Mouse (Mus musculus): ENCODE results near the gene Fhod1. TPM values are rescaled to one million over a fixed set of nuclear protein-coding genes. Genes with fewer than 3 reads are reported as not detected.

Fhod1 gene
- total and polyA plus RNA-seq, 3 experiments, result 0.81 to 8.1 (median 3.1) TPM

DNA sequence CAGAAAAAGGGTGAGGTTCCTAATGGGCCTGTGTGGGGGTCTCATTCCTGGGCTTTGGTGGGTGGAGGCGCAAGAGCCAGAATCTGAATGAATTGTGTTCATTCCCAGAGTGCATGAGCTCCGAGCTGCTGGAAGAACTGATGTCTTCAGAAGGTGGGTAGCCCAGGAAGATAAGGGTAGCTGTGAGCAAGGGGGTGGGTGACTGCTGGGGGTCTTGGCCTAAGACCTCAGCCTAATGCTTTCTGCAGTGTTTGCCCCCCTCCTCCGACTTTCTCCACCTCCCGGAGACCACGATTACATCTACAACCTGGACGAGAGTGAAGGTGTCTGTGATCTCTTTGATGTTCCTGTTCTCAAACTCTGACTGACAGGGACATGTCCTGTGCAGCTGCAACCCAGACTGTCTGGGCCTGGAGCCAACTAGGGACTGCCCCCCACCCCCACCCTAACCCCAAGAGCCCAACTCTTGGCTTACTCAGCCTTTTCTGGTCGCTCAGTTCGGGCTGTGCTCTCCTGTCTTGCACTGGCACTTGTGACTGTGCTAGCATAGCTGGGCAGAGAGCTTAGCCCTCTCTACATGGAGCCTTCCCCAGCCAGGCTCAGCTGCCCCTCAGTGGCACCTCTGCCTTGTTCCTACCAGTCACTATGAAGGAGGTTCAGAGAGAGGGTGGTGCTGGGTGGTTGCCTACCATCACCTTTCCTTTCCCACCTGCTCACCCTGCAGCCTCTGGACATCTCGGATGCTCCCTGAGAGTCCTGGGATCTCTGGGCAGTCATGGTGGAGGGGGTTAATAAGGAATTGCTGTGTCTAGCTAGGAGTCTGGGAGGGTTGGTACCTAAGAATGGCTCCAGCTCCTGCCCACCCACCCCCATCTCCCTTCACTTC lies 43.2 kb downstream of the Fhod1 start:
- in situ Hi-C loops (cut with MboI; ENCODE audit: low pct_ligation_motif_present, low pct_unique_long_range_greater_than_20kb, low sequenced_read_pairs), result no loop called here
- peaks cover 8% of the 10 kb centered on the region for H3K79me2 ChIP-seq (replicated peaks; ENCODE audit: control insufficient read depth, extremely low read depth, insufficient read depth, poor library complexity, severe bottlenecking)
- TF ChIP-seq GABPA (IDR thresholded peaks at IDR 0.05; ENCODE audit: insufficient replicate concordance, low read depth, low read length), result no peak
- TF ChIP-seq POLR2AphosphoS2 (IDR thresholded peaks at IDR 0.05; ENCODE audit: low read depth, low read length), result 0 out of 2 replicates have a peak, but pooled peaks have one; percentile 44
- peak; percentile 89 for TF ChIP-seq ZMIZ1 (IDR thresholded peaks at IDR 0.05; ENCODE audit: low read depth, low read length)
- no peak for TF ChIP-seq EP300 (IDR thresholded peaks at IDR 0.05; ENCODE audit: low read length)
- TF ChIP-seq PAX5 (IDR thresholded peaks at IDR 0.05; ENCODE audit: low read length), result no peak
- peak overlapping the region in 1 of 3 experiments; percentile 18 for H3K4me3 ChIP-seq (replicated peaks in 1 of 3; ENCODE audit: low read depth in 2 of 3, low read length in 2 of 3, poor library complexity in 1 of 3)
- peak overlapping the region; percentile 61; the same call in 1 of the 2 replicates for H3K27ac ChIP-seq (ENCODE audit: insufficient read depth, low read depth)
- no peak for DNase-seq (ENCODE audit: extremely low read depth)
- H3K4me2 ChIP-seq (ENCODE audit: insufficient read depth, low read depth, poor library complexity, severe bottlenecking), result no peak overlapping the region
- no peak overlapping the region for H3K9ac ChIP-seq (ENCODE audit: insufficient read depth, low read depth)
- peaks cover 88 to 97% of the 10 kb centered on the region in 2 experiments for H3K36me3 ChIP-seq (replicated peaks in 1 of 2; ENCODE audit: control insufficient read depth in 1 of 2, insufficient read depth in 1 of 2, low read length in 1 of 2)
- no peaks in the 10 kb centered on the region for H3K9me3 ChIP-seq (replicated peaks; ENCODE audit: low read length)
- no peaks in the 10 kb centered on the region for H3K27me3 ChIP-seq (replicated peaks)
- H3K4me1 ChIP-seq (ENCODE audit: control insufficient read depth in 1 of 2, insufficient read depth in 2 of 2), result peaks cover 4 to 63% of the 10 kb centered on the region in 2 experiments
- dilution Hi-C loops (cut with MboI; ENCODE audit: extremely low pct_ligation_motif_present, extremely low pct_unique_long_range_greater_than_20kb, low sequenced_read_pairs), result no loop called here

DNA sequence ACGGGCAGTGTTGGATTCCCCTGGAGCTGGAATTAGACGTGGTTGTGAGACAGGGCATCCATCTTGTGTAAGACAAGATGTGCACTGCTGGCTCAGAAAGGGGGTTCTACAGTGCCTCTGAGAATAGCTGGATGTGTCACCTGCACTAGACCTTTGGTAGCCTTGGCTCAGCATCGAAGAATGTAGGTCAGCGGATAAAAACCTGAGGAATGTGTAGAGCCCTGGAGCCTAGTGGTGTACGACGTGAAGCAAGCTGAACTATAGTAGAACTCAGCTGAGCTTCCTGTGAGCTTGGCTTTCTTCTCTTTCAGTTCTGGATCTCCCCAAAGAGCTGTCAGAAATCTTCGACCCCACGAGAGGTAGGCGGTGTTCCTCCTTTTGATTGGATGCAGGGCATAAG lies 43.9 kb downstream of the Fhod1 start:
- H3K9ac ChIP-seq (ENCODE audit: insufficient read depth, low read depth), result no peak overlapping the region
- peaks cover 81 to 95% of the 10 kb centered on the region in 2 experiments for H3K36me3 ChIP-seq (replicated peaks in 1 of 2; ENCODE audit: control insufficient read depth in 1 of 2, insufficient read depth in 1 of 2, low read length in 1 of 2)
- no peak overlapping the region for H3K27ac ChIP-seq (ENCODE audit: insufficient read depth, low read depth)
- in situ Hi-C loops (cut with MboI; ENCODE audit: low pct_ligation_motif_present, low pct_unique_long_range_greater_than_20kb, low sequenced_read_pairs) (no loop called here), dilution Hi-C loops (cut with MboI; ENCODE audit: extremely low pct_ligation_motif_present, extremely low pct_unique_long_range_greater_than_20kb, low sequenced_read_pairs) (no loop called here)
- peaks cover 4 to 70% of the 10 kb centered on the region in 2 experiments for H3K4me1 ChIP-seq (ENCODE audit: control insufficient read depth in 1 of 2, insufficient read depth in 2 of 2)
- no peak overlapping the region for H3K4me3 ChIP-seq (replicated peaks in 1 of 3; ENCODE audit: low read depth in 2 of 3, low read length in 2 of 3, poor library complexity in 1 of 3)
- no peak for DNase-seq (ENCODE audit: extremely low read depth)
- H3K79me2 ChIP-seq (replicated peaks; ENCODE audit: control insufficient read depth, extremely low read depth, insufficient read depth, poor library complexity, severe bottlenecking), result peaks cover 13% of the 10 kb centered on the region
- no peak overlapping the region for H3K4me2 ChIP-seq (ENCODE audit: insufficient read depth, low read depth, poor library complexity, severe bottlenecking)
- TF ChIP-seq MEF2A (IDR thresholded peaks at IDR 0.05; ENCODE audit: borderline replicate concordance, low read depth, low read length) (no peak), MXI1 (IDR thresholded peaks at IDR 0.05; ENCODE audit: low read depth, low read length) (no peak), SMC3 (IDR thresholded peaks at IDR 0.05; ENCODE audit: low read depth, low read length) (no peak), PAX5 (IDR thresholded peaks at IDR 0.05; ENCODE audit: low read length) (no peak), RCOR1 (conservative IDR thresholded peaks at IDR 0.05; ENCODE audit: low read depth, low read length) (no peak), TBP (conservative IDR thresholded peaks at IDR 0.05; ENCODE audit: low read depth, low read length) (no peak), EP300 (IDR thresholded peaks at IDR 0.05; ENCODE audit: low read length) (no peak), TCF12 (IDR thresholded peaks at IDR 0.05; ENCODE audit: low read depth, low read length) (no peak), E2F4 (IDR thresholded peaks at IDR 0.05; ENCODE audit: insufficient replicate concordance, low read depth, low read length) (no peak), POLR2A (IDR thresholded peaks at IDR 0.05; ENCODE audit: low read depth, low read length) (no peak), CHD2 (IDR thresholded peaks at IDR 0.05; ENCODE audit: low read length) (no peak), USF2 (conservative IDR thresholded peaks at IDR 0.05; ENCODE audit: low read depth, low read length) (no peak), ETS1 (conservative IDR thresholded peaks at IDR 0.05; ENCODE audit: low read depth, low read length) (no peak), NRF1 (IDR thresholded peaks at IDR 0.05; ENCODE audit: low read depth, low read length) (no peak), HCFC1 (IDR thresholded peaks at IDR 0.05; ENCODE audit: low read depth, low read length) (no peak), UBTF (IDR thresholded peaks at IDR 0.05; ENCODE audit: low read depth, low read length) (no peak), MYC (IDR thresholded peaks at IDR 0.05; ENCODE audit: low read depth, low read length) (no peak), NELFE (IDR thresholded peaks at IDR 0.05; ENCODE audit: low read depth, low read length) (no peak), ELF1 (IDR thresholded peaks at IDR 0.05; ENCODE audit: low read depth, low read length) (no peak), SIN3A (IDR thresholded peaks at IDR 0.05; ENCODE audit: low read length) (no peak)
- no peaks in the 10 kb centered on the region for H3K9me3 ChIP-seq (replicated peaks; ENCODE audit: low read length)
- H3K27me3 ChIP-seq (replicated peaks), result no peaks in the 10 kb centered on the region

All from CH12.LX (cell line).